Mouse (Mus musculus) MEL (cell line): Measurements from ENCODE around the gene Gpr174.

Experiments used
- CTCF ChIP-seq, 3 experiments: IDR thresholded peaks in 2 of 3; conservative IDR thresholded peaks in 1 of 3; 2 replicates each; pipeline ENCODE4 v1.5.1; 2011 to 2012; ENCODE audit warnings: low read length in 3 of 3, low read depth in 2 of 3, mild to moderate bottlenecking in 2 of 3, improper control_type of control experiment in 1 of 3, inconsistent platforms in 1 of 3, mixed read lengths in 1 of 3, moderate library complexity in 1 of 3; ENCODE audit not compliant: control insufficient read depth in 1 of 3, insufficient read depth in 1 of 3, poor library complexity in 1 of 3, severe bottlenecking in 1 of 3
- EP300 ChIP-seq, 2 experiments: IDR thresholded peaks; 2 replicates each; pipeline ENCODE4 v1.6.1; 2011; ENCODE audit warnings: improper control_type of control experiment in 2 of 2, low read length in 2 of 2, low read depth in 1 of 2, mild to moderate bottlenecking in 1 of 2
- MAZ ChIP-seq: IDR thresholded peaks from 2 replicates; pipeline ENCODE4 v1.6.1; 2012; ENCODE audit warnings: low read depth, mild to moderate bottlenecking, inconsistent platforms, low read length, improper control_type of control experiment
- TBP ChIP-seq: IDR thresholded peaks from 2 replicates; pipeline ENCODE4 v1.8.0; 2011; ENCODE audit warnings: low read depth, low read length, improper control_type of control experiment

DNA sequence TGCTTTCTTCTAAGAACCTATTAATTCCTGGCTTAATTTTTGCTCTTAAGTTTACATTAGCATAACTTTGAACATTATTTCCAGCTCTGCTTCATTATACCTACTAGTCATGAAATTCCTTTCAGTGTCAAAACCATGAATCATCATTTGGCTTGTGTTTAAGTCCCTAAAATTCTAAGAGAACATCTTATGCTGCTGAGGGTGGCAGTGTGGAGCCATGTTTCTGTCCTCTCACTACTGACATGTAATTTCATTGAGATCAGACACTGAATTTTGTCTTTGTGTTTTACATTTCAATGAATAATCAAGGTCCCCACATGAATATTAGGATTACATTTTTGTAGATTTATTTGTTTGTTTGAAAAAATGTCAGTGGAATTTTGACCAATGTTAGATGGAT is 50.8 kb downstream of the Gpr174 start:
- TF ChIP-seq EP300 (IDR thresholded peaks at IDR 0.05; ENCODE audit: low read depth in 1 of 2, low read length in 2 of 2) = no peak
- TF ChIP-seq CTCF (IDR thresholded peaks at IDR 0.05 in 2 of 3, conservative IDR thresholded peaks at IDR 0.05 in 1 of 3; ENCODE audit: control insufficient read depth in 1 of 3, insufficient read depth in 1 of 3, low read depth in 2 of 3, low read length in 3 of 3, poor library complexity in 1 of 3, severe bottlenecking in 1 of 3) = no peak
- TF ChIP-seq TBP = no peak
- TF ChIP-seq MAZ = no peak
